Mouse (Mus musculus): ENCODE results near the gene Dcakd.

Gene Dcakd

DNA sequence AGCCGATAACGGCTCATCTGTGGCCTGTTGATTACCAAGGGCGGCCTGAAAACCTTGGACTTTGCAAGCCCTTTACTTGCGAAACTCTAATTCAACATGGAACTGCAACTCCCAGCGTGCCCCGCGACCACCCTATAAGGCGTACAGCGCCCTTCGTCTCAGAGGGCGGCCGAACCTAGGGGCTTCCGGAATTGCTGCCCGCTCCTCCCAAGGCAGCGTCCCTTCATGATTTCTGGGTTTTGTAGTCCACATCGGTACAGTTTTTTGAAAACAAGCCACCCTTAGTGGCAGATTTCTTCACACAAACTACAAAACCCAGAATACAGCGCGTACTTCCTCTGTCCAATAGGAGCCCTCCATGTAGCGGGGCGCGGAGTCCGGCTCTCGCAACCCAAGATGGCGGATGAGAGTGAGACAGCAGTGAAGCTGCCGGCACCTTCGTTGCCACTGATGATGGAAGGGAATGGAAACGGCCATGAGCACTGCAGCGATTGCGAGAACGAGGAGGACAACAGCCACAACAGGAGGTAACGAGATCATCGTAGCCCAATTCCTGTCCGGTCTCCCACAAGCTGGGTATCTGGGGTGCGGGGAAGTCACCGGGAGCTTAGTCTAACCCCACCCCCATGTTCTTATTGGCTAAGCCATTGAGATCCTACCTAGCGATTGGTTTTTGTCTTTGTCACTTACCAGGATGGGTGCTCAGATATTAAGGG lies at the start of gene Dcakd, which contains the start of gene Nmt1:
Gene Dcakd, minus strand, starts transcription at position 158 of the 716 bp plus-strand sequence.
Gene Nmt1, plus strand, starts transcription at position 15 of the 716 bp plus-strand sequence.
- peak; percentile 89 for DNase-seq (ENCODE audit: low spot score in 2 of 2)

DNA sequence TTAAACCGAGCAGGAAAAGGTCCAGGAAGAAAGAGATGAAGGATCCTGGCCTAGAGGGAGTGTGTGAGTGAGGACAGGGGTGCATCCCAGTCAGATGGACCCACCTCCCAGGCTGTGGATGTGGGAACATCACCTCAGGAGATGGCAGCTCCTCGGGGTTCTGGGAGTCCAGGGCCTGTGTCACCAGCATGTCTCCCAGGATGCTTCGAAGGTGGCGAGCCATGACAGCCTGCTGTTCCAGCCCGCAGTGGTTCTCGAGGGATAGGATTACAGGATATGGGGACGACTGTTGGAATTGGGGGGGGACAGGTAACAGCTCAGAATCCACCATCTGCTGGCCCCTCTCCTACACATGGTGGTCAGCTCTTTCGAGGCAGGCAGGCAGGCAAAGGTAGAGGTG lies 48.4 kb upstream of the Dcakd start:
- no peak for DNase-seq (ENCODE audit: low spot score in 2 of 2)

DNA sequence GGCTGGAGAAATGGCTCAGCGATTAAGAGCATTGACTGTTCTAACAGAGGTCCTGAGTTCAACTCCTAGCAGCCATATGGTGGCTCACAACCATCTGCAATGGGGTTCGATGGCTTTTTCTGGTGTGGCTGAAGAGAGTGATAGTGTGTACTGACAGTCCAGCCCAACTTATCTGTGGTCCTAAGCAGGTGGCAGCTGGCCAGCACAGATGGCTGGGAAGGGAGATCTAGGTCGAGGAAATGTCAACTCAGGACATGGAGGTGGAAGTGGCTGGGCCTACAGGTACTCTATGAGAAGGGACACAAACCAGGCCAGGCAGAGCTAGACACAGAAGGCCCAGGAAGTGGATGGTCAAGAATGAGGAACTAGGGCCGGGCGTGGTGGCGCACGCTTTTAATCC lies 47.9 kb upstream of the Dcakd start:
- DNase-seq (ENCODE audit: low spot score in 2 of 2), result no peak

DNA sequence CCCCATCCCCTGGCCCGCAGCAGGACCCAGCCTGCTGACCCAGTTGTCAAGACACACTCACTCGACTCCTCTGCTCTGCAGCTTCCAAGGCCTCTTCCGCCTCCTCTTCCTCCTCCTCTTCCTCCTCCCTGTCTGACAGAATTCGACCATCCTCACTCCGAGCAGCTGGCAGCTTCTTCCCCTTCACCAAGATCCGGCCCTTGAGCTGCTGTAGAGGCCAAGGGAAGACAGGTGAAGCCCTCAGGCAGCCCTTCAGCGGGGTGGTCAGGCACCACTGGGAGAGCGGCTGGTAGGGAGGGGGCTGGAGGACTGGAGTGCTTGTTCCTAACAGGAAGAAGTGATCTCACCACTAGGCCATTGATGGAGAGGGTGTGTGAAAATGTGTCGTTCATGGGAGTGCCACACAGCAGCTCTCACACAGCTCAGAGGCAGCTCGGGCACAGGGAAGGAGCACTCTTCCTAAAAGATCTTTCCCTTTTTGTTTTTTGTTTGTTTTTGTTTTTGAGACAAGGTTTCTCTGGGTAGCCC lies 46.7 kb upstream of the Dcakd start:
- no peak for DNase-seq (ENCODE audit: low spot score in 2 of 2)

DNA sequence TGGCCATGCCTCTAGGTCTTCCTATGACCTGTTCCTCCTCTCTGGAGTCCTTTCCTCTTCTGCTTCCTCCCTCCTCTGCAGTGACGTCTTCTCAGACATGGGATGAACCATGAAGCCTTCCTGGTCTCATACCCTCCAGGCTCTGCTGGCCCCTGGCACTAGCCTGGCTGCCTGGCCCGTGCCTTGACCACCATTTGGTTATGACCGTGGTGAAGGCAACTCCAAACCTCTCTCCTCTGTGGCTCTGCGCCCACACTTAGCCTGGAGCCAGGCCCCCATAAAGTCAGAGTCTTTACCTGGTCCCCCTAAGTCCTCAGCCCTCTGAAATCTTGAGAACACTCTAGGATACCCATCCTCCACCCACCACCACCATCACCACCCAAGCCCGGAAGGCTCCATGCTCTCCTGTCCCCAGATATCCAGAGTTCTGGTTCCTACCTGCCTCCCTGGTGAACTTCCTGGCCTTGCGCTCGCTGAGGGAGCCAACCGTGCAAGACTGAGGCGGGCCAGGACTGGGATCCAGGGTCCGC lies 46.1 kb upstream of the Dcakd start:
- no peak for DNase-seq (ENCODE audit: low spot score in 2 of 2)

DNA sequence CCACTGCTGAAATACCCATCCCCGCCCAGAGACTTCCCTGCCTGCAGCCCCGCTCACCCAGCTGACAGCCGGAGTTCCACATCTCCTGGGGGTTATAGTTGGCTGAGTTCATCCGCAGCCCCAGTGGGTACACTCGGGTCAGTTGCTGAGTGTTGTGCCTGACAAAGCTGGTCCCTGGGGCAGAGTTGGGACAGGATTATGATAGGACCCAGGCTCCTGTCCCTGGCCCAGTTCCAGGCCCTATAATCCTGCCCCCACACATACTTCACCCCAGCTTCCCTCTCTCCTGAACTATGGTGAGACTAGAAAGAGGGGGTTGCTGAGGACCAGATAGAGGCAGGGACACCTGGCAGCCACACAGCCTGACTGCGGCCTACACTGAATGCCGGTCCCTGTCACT lies 45.5 kb upstream of the Dcakd start:
- DNase-seq (ENCODE audit: low spot score in 2 of 2), result no peak

DNA sequence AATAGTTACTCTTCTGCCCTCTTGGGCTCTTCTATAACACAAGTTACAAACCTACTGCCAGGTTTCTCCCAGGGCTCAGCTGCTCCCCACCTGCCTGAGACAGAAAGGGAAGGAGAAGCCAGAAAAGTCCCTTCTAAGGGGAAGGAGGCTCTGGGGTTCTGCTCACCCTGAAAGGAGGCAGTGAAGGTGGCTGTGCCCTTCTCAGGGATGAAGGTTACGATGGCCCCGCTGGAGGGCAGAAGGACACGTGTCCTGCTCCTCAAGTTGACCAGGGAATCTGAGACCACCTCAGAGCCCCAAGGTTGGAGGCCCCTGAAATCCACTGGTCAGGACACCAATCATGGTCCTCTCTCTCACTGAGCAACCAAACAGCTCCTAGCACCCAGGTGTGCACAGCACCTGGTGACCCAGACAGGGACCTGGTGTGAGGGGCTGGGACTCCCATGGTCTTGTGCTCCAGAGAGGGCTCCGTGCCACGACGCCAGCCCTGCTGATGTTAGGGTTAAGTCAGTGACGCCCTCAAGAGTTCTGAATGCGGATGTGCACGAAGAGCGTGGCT lies 42.3 kb upstream of the Dcakd start:
- peak in 1 of 2 experiments; percentile 56 for DNase-seq (ENCODE audit: low spot score in 2 of 2)

DNA sequence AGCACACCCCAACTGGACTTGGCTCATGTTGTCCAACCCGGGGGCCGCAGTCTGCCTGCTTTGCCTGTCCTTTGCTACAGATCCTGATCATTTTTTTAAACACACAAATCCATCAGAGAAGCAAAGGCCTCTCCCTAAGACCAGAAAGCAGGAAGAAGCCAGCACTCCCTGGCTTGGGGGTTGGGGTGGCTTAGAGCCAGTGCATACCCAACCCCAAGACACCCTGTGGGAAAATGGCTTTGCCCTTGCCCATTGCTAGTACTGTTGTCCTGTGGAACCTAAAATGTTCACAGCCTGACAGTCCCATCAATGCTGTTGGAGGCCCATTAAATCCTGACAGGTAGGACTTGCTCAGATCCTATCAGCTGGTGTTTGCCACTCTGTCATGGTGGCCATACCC lies 41.6 kb upstream of the Dcakd start:
- peak in 1 of 2 experiments; percentile 47 for DNase-seq (ENCODE audit: low spot score in 2 of 2)

DNA sequence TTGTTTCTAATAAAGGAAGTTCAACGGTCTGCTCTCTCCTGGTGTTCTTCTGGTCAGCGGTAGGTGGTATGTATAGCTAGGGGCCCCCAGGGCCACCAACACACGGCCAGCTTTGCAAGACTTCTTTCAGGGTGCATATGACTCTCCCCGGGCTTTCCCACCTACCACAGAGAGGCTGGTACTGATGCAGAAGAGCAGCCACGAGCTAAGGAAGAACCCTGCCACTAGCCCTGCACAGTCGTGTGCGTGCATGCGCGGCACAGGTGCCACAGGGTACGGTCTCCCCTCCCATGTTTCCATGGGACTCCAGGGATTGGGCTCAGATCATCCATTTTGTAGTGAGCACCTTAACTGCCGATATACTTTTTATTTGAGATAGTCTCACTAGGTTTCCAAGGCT lies 40.8 kb upstream of the Dcakd start:
- peak in 1 of 2 experiments; percentile 51 for DNase-seq (ENCODE audit: low spot score in 2 of 2)

DNA sequence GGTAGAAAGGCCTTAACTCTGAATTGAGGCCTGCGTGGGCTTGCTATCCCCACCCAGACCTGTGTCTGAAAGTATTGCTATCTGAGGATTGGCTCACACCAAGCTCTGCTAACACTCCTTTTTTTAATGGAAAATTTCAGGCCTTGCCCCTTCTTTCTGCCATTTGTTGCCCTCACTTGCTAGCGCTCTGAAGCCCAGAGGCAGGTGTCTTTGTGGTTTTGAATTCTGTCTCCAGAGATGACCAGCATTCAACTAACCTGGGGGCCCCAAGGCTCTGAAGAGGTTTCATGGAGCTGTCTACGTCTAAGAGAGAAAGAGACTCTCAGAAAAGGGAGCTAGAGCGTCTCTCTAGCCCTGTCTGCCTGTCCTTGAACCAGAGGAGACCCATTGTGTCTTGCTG lies 40.1 kb upstream of the Dcakd start:
- no peak for DNase-seq (ENCODE audit: low spot score in 2 of 2)

DNA sequence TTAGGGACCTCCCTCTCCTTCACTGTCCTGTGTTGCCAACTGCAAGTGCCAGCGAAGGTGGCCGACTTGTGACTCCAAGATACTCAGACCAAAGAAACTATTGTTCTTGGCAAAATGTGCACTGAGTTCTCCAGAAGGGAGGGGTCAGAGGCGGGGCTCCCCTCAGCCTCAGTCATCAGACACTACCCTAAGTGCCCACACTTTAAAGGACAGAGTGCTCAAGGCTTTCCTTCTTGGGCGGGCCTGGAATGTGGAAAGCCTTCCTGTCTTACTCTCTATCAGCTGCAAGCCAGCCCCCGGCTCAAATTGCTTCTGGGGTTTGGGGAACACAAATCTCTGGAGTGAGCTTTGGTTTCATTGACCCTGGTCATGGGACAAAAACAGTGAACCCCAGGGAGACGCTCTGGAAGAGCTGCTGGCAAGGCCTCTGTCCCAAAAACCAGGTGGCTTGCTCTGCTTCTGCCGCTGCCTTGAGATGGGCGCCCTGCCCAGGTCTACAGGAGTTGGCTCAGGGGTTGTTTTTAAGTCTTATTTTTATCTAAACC lies 39.4 kb upstream of the Dcakd start:
- peak in 1 of 2 experiments; percentile 58 for DNase-seq (ENCODE audit: low spot score in 2 of 2)

DNA sequence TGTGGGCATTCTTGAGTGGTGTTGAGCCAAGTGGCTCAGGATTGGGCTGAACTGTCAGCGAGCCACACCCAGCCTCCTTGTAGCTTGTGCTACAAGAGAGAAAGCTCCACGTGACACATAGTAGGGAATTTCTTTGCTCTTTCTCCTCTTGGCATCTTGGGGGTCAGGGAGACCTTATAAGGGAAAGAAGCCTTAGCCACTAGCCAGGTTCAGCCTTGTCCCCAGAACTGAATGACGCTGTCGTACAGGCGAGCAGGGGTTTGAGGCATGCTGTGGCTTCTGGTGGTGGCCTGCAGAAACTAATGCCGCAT lies 38.9 kb upstream of the Dcakd start:
- DNase-seq (ENCODE audit: low spot score in 2 of 2), result no peak

DNA sequence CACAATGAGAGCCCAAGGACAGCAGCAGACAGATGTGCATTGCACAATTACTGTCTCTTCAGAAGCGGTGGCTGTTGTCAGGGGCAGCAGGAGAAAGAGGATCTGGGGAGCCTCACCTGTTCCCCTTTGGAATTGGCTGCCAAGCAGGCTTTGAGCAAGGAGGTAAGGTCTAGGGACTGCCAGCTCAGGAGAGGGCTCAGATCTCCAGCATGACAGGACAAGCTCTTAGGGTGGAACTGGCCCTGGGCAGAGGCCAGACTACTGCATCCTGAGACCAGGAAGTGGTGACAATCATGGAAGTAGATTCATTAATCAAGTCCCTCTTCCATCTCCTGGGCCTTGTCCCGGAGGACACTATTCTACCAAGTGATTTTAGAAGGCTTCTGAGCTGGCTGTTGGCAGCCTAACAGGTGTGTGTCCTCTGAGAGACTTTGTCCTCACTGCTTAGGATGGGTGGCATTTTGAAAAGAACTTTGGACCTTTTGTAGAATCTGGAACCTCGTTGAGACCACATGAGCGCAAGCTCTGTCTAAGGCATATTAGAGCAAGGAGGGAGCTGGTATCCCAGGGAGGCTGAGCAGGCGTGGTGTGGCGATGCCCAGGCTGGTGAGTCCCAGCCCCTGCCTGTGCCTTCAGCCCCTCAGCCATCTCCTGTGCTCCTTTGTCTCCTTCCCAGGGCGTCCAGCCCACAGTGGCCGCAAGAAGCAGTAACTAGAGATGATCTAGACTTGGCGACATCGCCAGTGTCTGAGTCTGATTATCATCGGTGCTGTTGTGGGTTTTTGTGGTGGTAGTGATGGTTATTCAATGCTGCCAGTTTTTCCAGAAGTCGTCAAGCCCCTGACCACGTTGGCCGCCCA lies 38.3 kb upstream of the Dcakd start:
- no peak for DNase-seq (ENCODE audit: low spot score in 2 of 2)

DNA sequence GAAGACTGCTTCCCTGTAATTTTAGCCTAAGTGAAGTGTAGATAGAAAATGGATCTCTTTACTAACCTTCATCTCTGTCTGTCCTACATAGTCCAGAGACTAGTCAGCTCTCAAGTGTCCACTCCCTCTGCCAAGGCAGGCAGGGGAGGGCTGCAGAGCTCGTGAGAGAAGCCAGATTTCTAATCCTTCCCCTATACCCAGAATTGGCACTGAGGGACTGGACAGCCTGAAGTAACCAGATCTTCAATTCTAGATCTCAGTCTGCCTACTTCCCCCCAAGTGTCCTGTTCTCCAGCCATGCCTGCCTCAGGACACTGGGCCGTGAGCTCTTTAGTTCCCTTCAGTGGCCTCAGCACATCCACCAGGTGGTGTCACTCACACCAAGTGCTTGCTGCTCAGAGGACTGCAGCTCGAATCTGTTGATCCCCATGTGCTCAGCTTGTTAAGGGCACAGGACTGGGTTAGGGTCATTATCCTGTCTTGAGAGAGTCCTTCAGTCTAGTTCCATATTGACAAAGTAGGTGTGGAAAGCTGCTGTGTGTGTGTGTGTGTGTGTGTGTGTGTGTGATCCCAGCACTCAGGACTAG lies 30.5 kb upstream of the Dcakd start:
- DNase-seq (ENCODE audit: low spot score in 2 of 2), result no peak

DNA sequence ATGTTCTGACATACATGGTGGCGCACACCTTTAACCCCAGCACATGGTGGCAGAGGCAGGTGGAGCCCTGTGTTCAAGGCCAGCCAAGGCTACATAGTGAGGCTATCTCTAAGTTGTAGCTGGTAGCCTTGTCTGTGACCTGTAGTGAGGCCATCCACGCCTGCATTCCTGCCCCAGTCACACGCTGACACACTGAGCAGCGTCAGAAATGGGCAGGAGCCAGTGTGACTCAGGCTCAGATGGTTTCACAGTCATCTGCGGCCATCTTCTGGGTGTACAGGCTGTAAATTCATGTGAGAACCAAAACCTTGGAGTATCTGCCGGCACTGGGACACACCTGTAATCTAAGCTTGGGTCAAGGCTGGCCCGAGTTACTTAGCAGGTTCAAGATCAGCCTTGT lies 28.5 kb upstream of the Dcakd start:
- DNase-seq (ENCODE audit: low spot score in 2 of 2), result no peak

DNA sequence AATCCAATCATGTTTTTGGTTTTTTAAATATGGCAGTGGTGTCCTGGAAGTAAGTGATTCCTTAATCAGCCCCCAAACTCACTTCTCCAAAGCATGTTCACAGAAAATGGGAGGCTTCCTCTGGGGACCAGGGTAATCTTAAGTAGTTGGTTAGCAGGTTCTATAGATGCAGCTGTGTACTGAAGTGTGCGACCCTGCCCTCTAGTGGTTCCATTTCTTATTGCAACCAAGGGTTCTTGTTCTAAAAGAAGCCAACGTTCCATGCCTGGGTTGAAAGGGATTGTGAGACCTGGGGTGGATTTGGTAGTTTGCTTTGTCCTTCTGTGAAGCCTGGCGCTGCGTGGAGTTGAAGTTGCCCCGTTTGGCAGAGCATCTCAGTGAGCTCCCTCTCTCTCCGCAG lies 26.7 kb upstream of the Dcakd start:
- DNase-seq (ENCODE audit: low spot score in 2 of 2), result peak; percentile 54 to 74

DNA sequence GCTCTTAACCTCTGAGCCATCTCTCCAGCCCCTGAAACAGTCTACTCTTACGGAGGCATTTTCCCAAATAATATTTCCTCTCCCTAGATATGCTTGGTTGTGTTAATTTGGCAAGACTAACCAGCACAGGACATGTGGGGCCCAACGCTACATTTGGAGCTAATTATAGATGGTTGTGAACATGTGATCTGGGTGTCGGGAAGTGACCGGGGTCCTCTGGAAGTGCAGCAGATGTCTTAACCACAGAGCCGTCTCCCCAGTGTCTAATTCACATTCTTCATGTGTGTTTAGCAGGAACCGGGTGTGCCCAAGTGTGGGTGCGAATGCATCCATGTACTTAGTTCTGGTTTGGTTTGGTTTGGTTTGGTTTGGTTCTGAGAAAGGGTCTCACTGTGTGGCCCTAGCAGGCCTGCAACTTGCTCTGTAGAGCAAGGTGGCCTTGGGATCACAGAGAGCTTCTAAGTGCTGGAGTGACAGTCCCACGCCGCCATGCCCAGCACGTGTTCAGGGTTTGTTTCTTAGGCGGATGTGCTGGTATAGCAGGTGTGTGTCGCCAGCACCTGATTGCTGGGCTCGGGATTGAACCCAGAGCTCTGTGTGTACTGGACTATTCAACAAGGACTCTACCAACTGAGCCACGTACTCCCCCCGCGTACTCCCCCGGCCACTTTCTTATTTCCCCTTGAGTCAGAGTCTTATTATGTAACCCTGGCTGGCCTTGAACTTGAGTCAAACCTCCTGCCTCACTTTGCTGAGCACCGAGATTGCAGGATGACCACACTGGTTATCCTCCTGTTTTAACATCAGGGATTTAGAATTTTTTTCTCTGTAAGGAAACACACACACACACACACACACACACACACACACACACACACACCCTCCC lies 25.3 kb upstream of the Dcakd start:
- DNase-seq (ENCODE audit: low spot score in 2 of 2), result no peak

DNA sequence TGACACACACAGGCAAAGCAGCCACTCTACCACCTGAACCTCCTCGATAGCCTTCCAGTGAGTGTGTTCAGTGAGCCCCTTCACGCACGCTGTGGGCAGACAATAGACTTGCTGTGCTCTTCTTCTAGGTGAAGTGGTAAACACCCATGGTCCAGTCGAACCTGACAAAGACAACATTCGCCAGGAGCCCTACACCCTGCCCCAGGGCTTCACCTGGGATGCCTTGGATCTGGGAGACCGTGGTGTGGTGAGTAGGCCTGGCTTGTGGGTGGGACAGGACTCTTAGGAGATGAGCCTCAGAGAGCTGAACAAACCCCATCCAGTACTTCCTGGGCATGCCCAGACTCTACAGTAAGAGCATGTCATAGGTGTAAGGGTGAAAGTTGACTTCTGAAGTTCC lies 23.9 kb upstream of the Dcakd start:
- DNase-seq (ENCODE audit: low spot score in 2 of 2), result no peak

DNA sequence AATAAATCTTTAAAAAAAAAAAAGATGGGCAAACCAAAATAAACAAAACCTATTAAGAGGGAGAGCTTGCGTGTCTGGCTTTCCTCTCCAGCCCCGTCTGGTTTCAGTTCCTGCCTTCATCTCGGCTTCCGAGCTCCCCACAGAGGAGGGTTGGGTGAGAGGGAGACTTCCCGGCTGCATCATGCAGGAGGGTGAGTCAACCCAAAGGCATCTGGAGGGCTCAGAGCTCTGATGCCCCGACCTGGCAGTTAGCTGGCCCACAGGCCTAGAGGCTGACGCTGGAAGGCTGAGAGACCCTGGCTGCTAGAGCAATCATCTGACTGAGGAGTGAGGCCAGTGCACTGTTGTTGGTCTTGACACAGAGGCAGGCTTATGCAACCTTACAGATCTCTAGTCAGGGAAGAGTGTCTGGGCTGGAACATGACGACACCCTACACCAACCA lies 23.1 kb upstream of the Dcakd start:
- DNase-seq (ENCODE audit: low spot score in 2 of 2), result peak in 1 of 2 experiments; percentile 45

DNA sequence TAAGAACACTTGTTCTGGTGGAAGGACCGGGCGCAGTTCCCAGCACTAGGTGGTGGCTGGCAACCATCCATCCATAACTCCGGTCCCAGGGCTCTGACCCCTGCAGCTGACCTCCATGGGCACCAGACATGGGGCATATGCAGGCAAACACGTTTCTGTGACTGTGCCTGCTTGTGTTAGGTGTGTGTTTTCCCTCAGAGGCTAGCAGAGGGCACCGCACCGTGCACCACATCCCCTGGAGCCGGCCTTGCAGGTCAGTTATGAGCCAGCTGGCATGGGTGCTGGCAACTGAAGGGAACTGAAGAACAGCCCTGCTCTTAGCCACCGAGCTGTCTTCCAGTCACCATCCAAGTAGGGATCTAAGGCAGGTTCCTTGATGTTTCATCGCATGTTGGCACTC lies 22.0 kb upstream of the Dcakd start:
- no peak for DNase-seq (ENCODE audit: low spot score in 2 of 2)

DNA sequence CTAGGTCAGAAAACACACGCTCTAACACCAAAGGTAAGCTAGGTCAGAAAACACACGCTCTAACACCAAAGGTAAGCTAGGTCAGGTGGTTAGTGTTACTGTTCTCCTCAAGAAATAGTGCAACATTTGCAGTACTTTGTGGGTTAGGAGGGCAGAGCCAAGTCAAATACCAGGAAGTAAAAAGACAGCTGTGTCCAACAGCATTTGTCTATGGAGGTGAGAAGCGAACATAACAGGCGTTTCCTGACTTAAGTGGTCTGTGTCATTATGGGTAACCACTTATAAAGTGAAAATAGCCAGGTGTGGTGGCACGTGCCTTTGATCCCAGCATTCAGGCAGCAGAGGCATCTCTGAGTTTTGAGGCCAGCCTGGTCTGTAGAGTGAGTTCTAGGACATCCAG lies 21.5 kb upstream of the Dcakd start:
- no peak for DNase-seq (ENCODE audit: low spot score in 2 of 2)

All from urinary bladder, postnatal 4 days (tissue).